Mouse (Mus musculus) liver, embryonic 11.5 days (tissue): ENCODE results near the gene Elovl7. TPM values are rescaled to one million over a fixed set of nuclear protein-coding genes. Genes with fewer than 3 reads are reported as not detected.
A peak's percentile ranks its signal among the peaks of the same experiment; 100 is the strongest.

ENCODE experiments used
- ATAC-seq: fragments of 200-750 bp; cut with Nextera tagmentation; replicated peaks from 2 replicates; pipeline ENCODE4 v1.8.0; 2017; ENCODE audit warnings: moderate number of reproducible peaks, mild to moderate bottlenecking, moderate TSS enrichment, moderate library complexity; ENCODE audit not compliant: low FRiP score
- DNase-seq: peaks from one replicate; pipeline ENCODE4 v3.0.0-alpha.2; 2017; ENCODE audit warnings: low spot score
- H3K27ac ChIP-seq: fragments of 300-500 bp; sonication (generic); 2 replicates; pipeline ENCODE4 v1.5.1; 2014; ENCODE audit warnings: mild to moderate bottlenecking, low read depth, low read length, control low read depth
- H3K27me3 ChIP-seq: fragments of 300-500 bp; sonication (generic); replicated peaks from 2 replicates; pipeline ENCODE4 v1.6.1; 2014; ENCODE audit warnings: low read length, mixed read lengths; ENCODE audit not compliant: control insufficient read depth, insufficient read depth
- H3K36me3 ChIP-seq: fragments of 300-500 bp; sonication (generic); 2 replicates; pipeline ENCODE4 v1.6.1; 2014; ENCODE audit warnings: mild to moderate bottlenecking, low read length, moderate library complexity, mixed read lengths; ENCODE audit not compliant: control insufficient read depth, insufficient read depth
- H3K4me1 ChIP-seq: fragments of 300-500 bp; sonication (generic); replicated peaks from 2 replicates; pipeline ENCODE4 v1.6.1; 2014; ENCODE audit warnings: low read length, mixed read lengths; ENCODE audit not compliant: control insufficient read depth, insufficient read depth
- H3K4me2 ChIP-seq: fragments of 300-500 bp; sonication (generic); 2 replicates; pipeline ENCODE4 v1.6.1; 2014; ENCODE audit warnings: mild to moderate bottlenecking, control low read depth, moderate library complexity
- H3K4me3 ChIP-seq: fragments of 300-500 bp; sonication (generic); 2 replicates; pipeline ENCODE4 v1.5.1; 2014; ENCODE audit warnings: low read depth, low read length, control low read depth
- H3K9ac ChIP-seq: fragments of 300-500 bp; sonication (generic); 2 replicates; pipeline ENCODE4 v1.6.1; 2014; ENCODE audit warnings: low read depth, low read length, control low read depth
- H3K9me3 ChIP-seq: fragments of 300-500 bp; sonication (generic); 2 replicates; pipeline ENCODE4 v1.6.1; 2016; ENCODE audit warnings: low read length, inconsistent platforms, mixed read lengths; ENCODE audit not compliant: control insufficient read depth
- WGBS: fragments of 180-500 bp; shearing (Covaris S2); extraction: QIAGEN DNeasy Blood & Tissue Kit; methylation state at CpG from one replicate; pipeline ENCODE4 v1.1.7; 2014; 5-methylcytosine and 5-hydroxymethylcytosine counted together
- polyA plus RNA-seq: library from polyadenylated mRNA; unstranded; fragments of >200 nt; fragmentation: Nextera tagmentation; extraction: Ambion mirVana; gene quantifications from 2 replicates; pipeline ENCODE4 v1.2.1, GENCODE M21; 2014

The Elovl7 gene
- polyA plus RNA-seq: 3.4 and 4.0 TPM in 2 replicates

DNA sequence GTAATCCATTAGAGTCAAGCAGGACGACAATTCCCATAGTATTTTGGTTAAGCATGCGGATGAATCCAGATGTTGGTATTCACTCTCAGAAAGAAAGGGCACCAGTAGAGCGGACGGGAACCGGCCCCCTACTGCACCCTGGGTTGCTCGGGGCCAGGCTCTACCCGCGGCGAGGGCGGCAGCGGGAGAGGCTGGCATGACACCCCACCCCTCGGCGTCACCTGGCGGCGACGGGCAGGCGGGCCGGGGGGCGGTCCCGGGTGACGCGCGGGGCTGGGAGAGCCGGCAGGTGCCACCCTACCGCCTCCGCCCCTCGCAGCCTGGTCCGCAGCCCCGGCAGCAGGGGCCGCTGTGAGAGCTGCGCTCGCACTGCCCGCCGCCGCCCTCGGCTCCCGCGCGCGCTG lies at the start of gene Elovl7:
Elovl7 (plus strand) TSS at position 324 of the 404 bp plus-strand sequence.
- under 1% methylated on average over 40 of the region's 40 CpGs for WGBS
- peak within 1 kb of the TSS; percentile 58 for H3K9ac ChIP-seq
- peaks cover 8% of the 10 kb centered on the region for H3K4me1 ChIP-seq
- H3K4me2 ChIP-seq: peak within 1 kb of the TSS; percentile 96
- DNase-seq (peak; percentile 80), ATAC-seq (peak; percentile 95)
- peak within 1 kb of the TSS; percentile 71 for H3K4me3 ChIP-seq
- peaks cover 23% of the 10 kb centered on the region for H3K27me3 ChIP-seq
- H3K9me3 ChIP-seq: no peaks in the 10 kb centered on the region
- no peaks in the 10 kb centered on the region for H3K36me3 ChIP-seq
- H3K27ac ChIP-seq: no peak within 1 kb of the TSS

DNA sequence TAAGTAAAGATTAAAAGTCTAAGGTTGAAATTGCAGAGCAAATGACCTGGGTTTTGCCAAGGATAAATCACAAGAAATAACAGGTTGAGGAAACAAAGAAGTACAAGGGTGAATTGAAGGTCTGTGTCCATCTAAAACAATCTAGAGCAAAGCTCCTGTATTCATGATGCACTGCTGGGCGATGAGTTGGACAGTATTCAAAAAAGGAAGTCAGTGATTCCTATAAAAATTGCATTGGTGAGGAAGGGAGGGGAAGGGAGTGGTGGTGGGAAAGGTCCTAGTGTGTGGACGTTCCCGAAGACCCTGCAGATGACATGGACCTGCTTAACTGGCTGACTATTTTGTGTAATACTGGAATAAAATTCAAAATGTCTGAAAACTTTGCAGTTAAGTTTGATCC lies 49.6 kb upstream of the Elovl7 start:
- Histone ChIP-seq H3K27me3 (no peaks in the 10 kb centered on the region), H3K4me1 (peaks cover 2% of the 10 kb centered on the region), H3K36me3 (peaks cover 2% of the 10 kb centered on the region; the same call in 1 of the 2 replicates), H3K9ac (no peak overlapping the region), H3K4me3 (no peak overlapping the region), H3K27ac (no peak overlapping the region), H3K9me3 (no peaks in the 10 kb centered on the region), H3K4me2 (no peak overlapping the region)
- no peak for ATAC-seq
- DNase-seq: no peak
- 93% methylated on average over 3 of the region's 3 CpGs for WGBS

GRCm38 (mm10) chr13:108170002-108170401 lies 44.2 kb upstream of the Elovl7 start:
- Histone ChIP-seq H3K4me2 (no peak overlapping the region), H3K9me3 (no peaks in the 10 kb centered on the region), H3K36me3 (peaks cover 13% of the 10 kb centered on the region; the same call in 1 of the 2 replicates), H3K27ac (no peak overlapping the region), H3K4me1 (no peaks in the 10 kb centered on the region), H3K9ac (no peak overlapping the region), H3K4me3 (no peak overlapping the region), H3K27me3 (no peaks in the 10 kb centered on the region)
- no peak for ATAC-seq
- 95% methylated on average over 1 of the region's 1 CpGs for WGBS
- no peak for DNase-seq

DNA sequence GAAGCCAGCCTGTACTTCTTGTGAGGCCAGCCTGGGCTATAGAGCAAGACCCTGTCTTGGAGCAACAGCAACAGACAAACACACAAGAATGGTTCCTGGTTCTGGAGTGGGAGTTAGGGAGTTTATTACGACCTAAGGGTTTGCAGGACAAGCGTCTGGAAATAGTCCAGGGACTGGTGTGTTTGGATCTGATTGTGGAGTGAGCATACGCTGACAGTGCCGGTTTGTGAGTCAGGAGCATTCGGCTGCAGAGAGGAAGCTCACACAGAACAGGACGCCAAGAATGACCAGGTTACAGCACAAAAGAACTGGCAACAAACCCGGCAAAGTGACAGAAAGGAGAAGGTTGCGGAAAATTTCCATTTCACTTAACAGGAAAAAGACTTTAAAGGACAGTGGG lies 43.7 kb upstream of the Elovl7 start:
- no peak overlapping the region for H3K4me2 ChIP-seq
- H3K27me3 ChIP-seq: no peaks in the 10 kb centered on the region
- H3K27ac ChIP-seq: no peak overlapping the region
- no peak overlapping the region for H3K9ac ChIP-seq
- H3K9me3 ChIP-seq: no peaks in the 10 kb centered on the region
- ATAC-seq (no peak), DNase-seq (no peak)
- 89% methylated on average over 8 of the region's 8 CpGs for WGBS
- peaks cover 13% of the 10 kb centered on the region; the same call in 1 of the 2 replicates for H3K36me3 ChIP-seq
- H3K4me3 ChIP-seq: no peak overlapping the region
- H3K4me1 ChIP-seq: no peaks in the 10 kb centered on the region

DNA sequence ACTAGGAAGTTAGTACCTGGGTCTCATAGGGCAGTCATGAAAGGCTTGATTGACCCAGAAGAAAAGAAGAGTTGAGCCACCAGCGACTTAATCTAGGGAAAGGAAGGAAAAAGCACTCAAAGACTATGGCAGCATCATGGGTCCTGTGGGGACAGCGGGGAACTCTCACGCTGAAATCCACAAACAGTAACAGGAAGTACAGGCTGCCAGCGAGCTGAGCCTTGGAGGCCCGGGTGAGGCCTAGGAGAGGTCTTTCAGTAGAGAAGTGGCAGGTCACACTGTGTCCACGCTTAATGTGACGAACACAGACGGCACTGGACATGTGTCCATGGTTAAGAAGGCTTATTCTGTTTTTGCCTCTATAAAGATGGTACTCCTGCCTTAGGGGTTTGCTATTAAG lies 34.6 kb upstream of the Elovl7 start:
- DNase-seq (no peak), ATAC-seq (no peak)
- H3K27me3 ChIP-seq: no peaks in the 10 kb centered on the region
- no peaks in the 10 kb centered on the region for H3K9me3 ChIP-seq
- no peak overlapping the region for H3K4me3 ChIP-seq
- H3K36me3 ChIP-seq: peaks cover 11% of the 10 kb centered on the region; the same call in 1 of the 2 replicates
- H3K4me2 ChIP-seq: no peak overlapping the region
- H3K27ac ChIP-seq: no peak overlapping the region
- WGBS: 72% methylated on average over 8 of the region's 8 CpGs
- H3K4me1 ChIP-seq: no peaks in the 10 kb centered on the region
- no peak overlapping the region for H3K9ac ChIP-seq

GRCm38 (mm10) chr13:108180821-108181220 lies 33.4 kb upstream of the Elovl7 start:
- H3K27me3 ChIP-seq: no peaks in the 10 kb centered on the region
- no peak overlapping the region for H3K27ac ChIP-seq
- no peaks in the 10 kb centered on the region for H3K4me1 ChIP-seq
- WGBS: 74% methylated on average over 5 of the region's 5 CpGs
- H3K4me3 ChIP-seq: no peak overlapping the region
- H3K4me2 ChIP-seq: no peak overlapping the region
- no peaks in the 10 kb centered on the region for H3K9me3 ChIP-seq
- no peak for ATAC-seq
- DNase-seq: no peak
- H3K9ac ChIP-seq: no peak overlapping the region
- H3K36me3 ChIP-seq: peaks cover 19% of the 10 kb centered on the region; the same call in 1 of the 2 replicates

GRCm38 (mm10) chr13:108184743-108185255 lies 29.4 kb upstream of the Elovl7 start:
- Histone ChIP-seq H3K4me3 (no peak overlapping the region), H3K4me2 (no peak overlapping the region), H3K4me1 (no peaks in the 10 kb centered on the region), H3K27me3 (no peaks in the 10 kb centered on the region), H3K27ac (no peak overlapping the region), H3K9ac (no peak overlapping the region), H3K9me3 (no peaks in the 10 kb centered on the region), H3K36me3 (peaks cover 19% of the 10 kb centered on the region; the same call in 1 of the 2 replicates)
- ATAC-seq: no peak
- no peak for DNase-seq

- H3K27ac ChIP-seq: no peak overlapping the region
- H3K36me3 ChIP-seq: peaks cover 19% of the 10 kb centered on the region; the same call in 1 of the 2 replicates
- H3K4me2 ChIP-seq: no peak overlapping the region
- 88% methylated on average over 3 of the region's 3 CpGs for WGBS
- H3K4me3 ChIP-seq: no peak overlapping the region
- H3K4me1 ChIP-seq: no peaks in the 10 kb centered on the region
- DNase-seq: no peak
- no peaks in the 10 kb centered on the region for H3K9me3 ChIP-seq
- no peaks in the 10 kb centered on the region for H3K27me3 ChIP-seq
- ATAC-seq: no peak
- H3K9ac ChIP-seq: no peak overlapping the region
Observed at GRCm38 (mm10) chr13:108185530-108185929, 28.7 kb upstream of the Elovl7 start.

GRCm38 (mm10) chr13:108187994-108188393 lies 26.2 kb upstream of the Elovl7 start:
- H3K4me3 ChIP-seq: no peak overlapping the region
- no peak overlapping the region for H3K4me2 ChIP-seq
- H3K9ac ChIP-seq: no peak overlapping the region
- H3K4me1 ChIP-seq: no peaks in the 10 kb centered on the region
- H3K36me3 ChIP-seq: peaks cover 16% of the 10 kb centered on the region; the same call in 1 of the 2 replicates
- DNase-seq (no peak), ATAC-seq (no peak)
- WGBS: 84% methylated on average over 4 of the region's 4 CpGs
- H3K27ac ChIP-seq: no peak overlapping the region
- no peaks in the 10 kb centered on the region for H3K9me3 ChIP-seq
- no peaks in the 10 kb centered on the region for H3K27me3 ChIP-seq
